Mouse (Mus musculus) bone marrow, adult 2 months (tissue): ENCODE measurements around the gene Spock2.

Experiments used
- CTCF ChIP-seq: fragments of 200-500 bp; IDR thresholded peaks from 2 replicates; pipeline ENCODE4 v1.5.1; 2011; ENCODE audit warnings: low read length, control low read depth; ENCODE audit not compliant: control insufficient read depth, insufficient read depth
- POLR2A ChIP-seq: fragments of 200-500 bp; IDR thresholded peaks from 2 replicates; pipeline ENCODE4 v1.6.1; 2011; ENCODE audit warnings: low read depth, mild to moderate bottlenecking, control low read depth, low read length, borderline replicate concordance; ENCODE audit not compliant: control insufficient read depth

- TF ChIP-seq POLR2A (no peak), CTCF (no peak)
Measured at GRCm38 (mm10) chr10:60062931-60063330, 43.1 kb upstream of the Spock2 start.
